Mouse (Mus musculus) liver, embryonic 15.5 days (tissue): Measurements from ENCODE around the gene Gdf1. TPM values are rescaled to one million over a fixed set of nuclear protein-coding genes. Genes with fewer than 3 reads are reported as not detected.

Experiments
- ATAC-seq: fragments of 200-750 bp; cut with Nextera tagmentation; 2 replicates; pipeline ENCODE4 v1.8.0; 2017; ENCODE audit warnings: moderate number of reproducible peaks, mild to moderate bottlenecking, moderate library complexity; ENCODE audit not compliant: insufficient read depth
- H3K27ac ChIP-seq: fragments of 300-500 bp; sonication (generic); replicated peaks from 2 replicates; pipeline ENCODE4 v1.5.1; 2015; ENCODE audit warnings: mild to moderate bottlenecking, inconsistent platforms
- H3K27me3 ChIP-seq: fragments of 300-500 bp; sonication (generic); 2 replicates; pipeline ENCODE4 v1.6.1; 2015; ENCODE audit warnings: mild to moderate bottlenecking, inconsistent platforms
- H3K36me3 ChIP-seq: fragments of 300-500 bp; sonication (generic); replicated peaks from 2 replicates; pipeline ENCODE4 v1.6.1; 2015; ENCODE audit warnings: moderate library complexity, mild to moderate bottlenecking, inconsistent platforms
- H3K4me1 ChIP-seq: fragments of 300-500 bp; sonication (generic); replicated peaks from 2 replicates; pipeline ENCODE4 v1.6.1; 2015; ENCODE audit warnings: inconsistent platforms
- H3K4me2 ChIP-seq: fragments of 300-500 bp; sonication (generic); 2 replicates; pipeline ENCODE4 v1.6.1; 2015; ENCODE audit warnings: moderate library complexity, mild to moderate bottlenecking, inconsistent platforms
- H3K4me3 ChIP-seq: fragments of 300-500 bp; sonication (generic); replicated peaks from 2 replicates; pipeline ENCODE4 v1.5.1; 2015; ENCODE audit warnings: mild to moderate bottlenecking, inconsistent platforms
- H3K9ac ChIP-seq: fragments of 300-500 bp; sonication (generic); 2 replicates; pipeline ENCODE4 v1.6.1; 2015; ENCODE audit warnings: moderate library complexity, mild to moderate bottlenecking, inconsistent platforms
- H3K9me3 ChIP-seq: fragments of 300-500 bp; sonication (generic); replicated peaks from 2 replicates; pipeline ENCODE4 v1.6.1; 2016; ENCODE audit warnings: inconsistent platforms
- WGBS: fragments of 180-500 bp; shearing (Covaris S2); methylation state at CpG from one replicate; pipeline ENCODE4 v1.1.7; 2015; ENCODE audit warnings: mixed read lengths; ENCODE audit not compliant: insufficient replicate concordance; 5-methylcytosine and 5-hydroxymethylcytosine counted together
- polyA plus RNA-seq: library from polyadenylated mRNA; unstranded; fragments of >200 nt; fragmentation: Nextera tagmentation; extraction: Ambion mirVana; gene quantifications from 2 replicates; pipeline ENCODE4 v1.2.1, GENCODE M21; 2015

The Gdf1 gene
- polyA plus RNA-seq, 1 experiment from 2014 or later = 0.10 TPM

DNA sequence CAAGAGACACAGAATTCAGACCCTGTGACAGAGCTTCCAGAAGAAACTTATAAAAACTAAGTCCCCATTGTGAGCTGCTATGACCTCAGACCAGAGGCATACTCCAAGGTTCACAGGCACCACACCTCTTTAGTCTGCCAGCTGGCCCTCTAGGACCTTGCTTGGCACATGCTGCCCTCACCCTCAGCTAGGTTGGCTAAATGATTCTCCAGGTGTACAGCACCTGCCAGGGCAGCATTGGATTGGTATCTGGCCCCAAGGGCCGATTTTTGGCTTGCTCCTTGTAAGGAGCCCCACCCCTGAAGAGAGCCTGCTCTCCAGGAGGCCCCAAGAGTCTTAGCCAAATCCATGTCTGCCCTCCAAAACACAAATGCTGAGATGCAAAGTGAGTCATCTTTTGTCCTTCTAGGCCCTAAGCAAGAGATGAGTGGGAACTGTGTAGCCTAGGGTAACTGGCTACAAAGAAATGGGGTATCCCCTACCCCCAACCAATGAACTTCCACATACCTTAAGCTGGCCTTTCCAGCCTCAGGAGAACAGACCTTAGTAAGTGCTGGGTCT, 18.3 kb downstream of the Gdf1 start:
- 0 out of 2 replicates have a peak overlapping the region, but pooled peaks have one; percentile 51 for H3K27ac ChIP-seq
- 0 out of 2 replicates have a peak overlapping the region, but pooled peaks have one; percentile 19 for H3K4me2 ChIP-seq
- no peak for ATAC-seq
- H3K9me3 ChIP-seq = no peaks in the 10 kb centered on the region
- peaks cover 85% of the 10 kb centered on the region for H3K4me1 ChIP-seq
- H3K36me3 ChIP-seq = peaks cover 70% of the 10 kb centered on the region
- no peaks in the 10 kb centered on the region for H3K27me3 ChIP-seq
- WGBS = 56% methylated on average over 1 of the region's 1 CpGs
- no peak overlapping the region for H3K4me3 ChIP-seq
- no peak overlapping the region for H3K9ac ChIP-seq

DNA sequence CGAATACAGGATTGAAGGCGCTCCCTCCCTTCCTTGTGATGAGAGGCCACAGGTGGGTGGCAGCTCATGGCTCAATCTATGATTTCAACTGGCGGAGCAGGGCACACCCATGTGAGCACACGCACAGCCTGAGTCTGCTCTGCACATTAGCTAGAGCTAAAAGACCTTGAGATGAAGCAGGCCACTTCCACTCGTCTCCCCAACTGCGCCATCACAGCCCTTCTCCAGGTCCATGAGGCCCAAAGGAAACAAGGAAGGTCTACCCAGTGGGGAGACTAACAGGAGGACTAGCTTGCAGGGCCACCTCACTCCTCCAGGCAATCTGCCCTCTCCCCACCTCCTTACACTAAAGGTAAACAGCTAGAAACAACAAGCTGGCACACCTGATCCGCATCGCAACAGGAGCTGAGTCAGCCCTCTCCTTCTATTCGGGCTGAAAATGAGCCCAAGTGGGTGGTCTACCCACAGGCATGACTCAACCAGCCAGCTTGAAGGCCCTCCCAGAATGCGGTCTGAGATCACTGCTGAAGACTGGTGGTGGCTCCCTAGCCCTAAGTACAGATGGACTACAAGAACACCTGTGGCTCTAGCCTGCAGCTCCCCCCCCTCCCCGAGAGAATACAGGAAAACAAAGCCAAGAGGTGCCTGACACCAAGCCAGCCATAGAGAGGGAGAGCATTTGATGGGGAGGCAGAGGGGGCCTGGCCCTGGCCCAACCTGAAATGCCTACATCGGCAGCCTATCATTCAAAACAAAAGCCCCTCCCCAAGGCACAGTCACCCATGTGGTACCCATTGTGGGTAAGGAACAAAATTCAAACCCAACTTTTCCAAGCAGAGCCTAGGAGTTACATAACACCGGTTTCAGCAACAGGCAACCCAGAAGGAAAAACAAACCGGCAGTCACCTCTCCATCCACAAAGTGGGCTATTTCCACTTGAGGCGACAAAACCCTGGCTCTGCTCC, 21.7 kb downstream of the Gdf1 start:
- no peaks in the 10 kb centered on the region for H3K27me3 ChIP-seq
- no peaks in the 10 kb centered on the region for H3K9me3 ChIP-seq
- H3K36me3 ChIP-seq = peaks cover 46% of the 10 kb centered on the region
- H3K4me3 ChIP-seq = peak overlapping the region; percentile 89
- 38% methylated on average over 15 of the region's 15 CpGs for WGBS
- peak overlapping the region; percentile 96 for H3K27ac ChIP-seq
- H3K4me1 ChIP-seq = peaks cover 90% of the 10 kb centered on the region
- peak overlapping the region; percentile 98 for H3K9ac ChIP-seq
- no peak for ATAC-seq
- peak overlapping the region; percentile 95 for H3K4me2 ChIP-seq

DNA sequence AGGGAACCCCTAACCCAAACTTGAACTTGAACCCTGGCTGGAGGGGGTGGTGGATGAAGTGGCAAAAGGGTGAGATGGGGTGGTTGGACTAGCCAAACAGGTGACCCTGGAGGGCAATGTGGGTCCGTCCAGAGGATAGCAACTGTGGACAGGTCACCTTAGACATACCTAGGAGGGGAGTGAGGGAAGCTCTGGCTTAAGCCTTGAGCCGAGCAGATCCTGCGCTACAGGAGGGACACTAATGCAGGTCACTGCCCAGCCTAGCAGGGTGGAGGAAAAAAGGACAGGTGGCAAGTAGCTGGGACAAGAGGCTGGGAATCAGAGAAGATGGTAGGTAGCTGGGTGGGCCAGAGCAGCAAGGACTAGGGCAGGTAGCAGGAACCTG, 22.4 kb downstream of the Gdf1 start:
- Histone ChIP-seq H3K9ac (peak overlapping the region; percentile 98), H3K4me1 (peaks cover 91% of the 10 kb centered on the region), H3K27me3 (no peaks in the 10 kb centered on the region), H3K4me3 (peak overlapping the region; percentile 89), H3K36me3 (peaks cover 39% of the 10 kb centered on the region), H3K9me3 (no peaks in the 10 kb centered on the region), H3K4me2 (peak overlapping the region; percentile 95), H3K27ac (peak overlapping the region; percentile 96)
- no peak for ATAC-seq
- WGBS = 14% methylated on average over 3 of the region's 3 CpGs

DNA sequence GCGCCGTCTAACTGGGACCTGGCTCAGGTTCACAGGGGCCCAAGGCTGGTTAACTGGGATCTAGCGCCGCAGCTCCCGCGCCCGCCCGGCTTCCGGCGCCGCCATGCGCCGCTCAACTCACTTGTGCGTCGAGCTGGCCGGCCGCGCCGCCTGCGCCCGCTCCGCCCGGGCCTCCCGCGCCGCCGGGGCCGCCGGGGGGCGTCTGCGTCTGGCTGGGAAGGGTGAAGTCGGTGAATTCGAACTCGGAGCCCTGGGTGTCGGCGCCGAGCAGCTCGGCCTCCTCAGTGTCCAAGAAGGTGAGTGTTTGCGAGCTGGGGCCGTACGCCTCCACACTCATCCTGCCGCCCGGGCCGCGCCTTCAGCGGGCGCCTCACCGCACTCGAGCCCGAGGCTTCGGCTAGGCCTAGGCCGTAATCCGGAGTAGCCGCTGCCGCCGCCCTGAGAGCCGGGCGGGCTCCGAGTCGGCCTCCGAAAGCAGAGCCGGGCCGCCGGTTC, 23.1 kb downstream of the Gdf1 start:
- Histone ChIP-seq H3K27ac (peak overlapping the region; percentile 96), H3K4me3 (peak overlapping the region; percentile 89), H3K9ac (peak overlapping the region; percentile 98), H3K36me3 (peaks cover 32% of the 10 kb centered on the region), H3K27me3 (no peaks in the 10 kb centered on the region), H3K4me2 (peak overlapping the region; percentile 95), H3K4me1 (peaks cover 91% of the 10 kb centered on the region), H3K9me3 (no peaks in the 10 kb centered on the region)
- peak; percentile 41 for ATAC-seq
- 0% methylated on average over 64 of the region's 64 CpGs for WGBS

DNA sequence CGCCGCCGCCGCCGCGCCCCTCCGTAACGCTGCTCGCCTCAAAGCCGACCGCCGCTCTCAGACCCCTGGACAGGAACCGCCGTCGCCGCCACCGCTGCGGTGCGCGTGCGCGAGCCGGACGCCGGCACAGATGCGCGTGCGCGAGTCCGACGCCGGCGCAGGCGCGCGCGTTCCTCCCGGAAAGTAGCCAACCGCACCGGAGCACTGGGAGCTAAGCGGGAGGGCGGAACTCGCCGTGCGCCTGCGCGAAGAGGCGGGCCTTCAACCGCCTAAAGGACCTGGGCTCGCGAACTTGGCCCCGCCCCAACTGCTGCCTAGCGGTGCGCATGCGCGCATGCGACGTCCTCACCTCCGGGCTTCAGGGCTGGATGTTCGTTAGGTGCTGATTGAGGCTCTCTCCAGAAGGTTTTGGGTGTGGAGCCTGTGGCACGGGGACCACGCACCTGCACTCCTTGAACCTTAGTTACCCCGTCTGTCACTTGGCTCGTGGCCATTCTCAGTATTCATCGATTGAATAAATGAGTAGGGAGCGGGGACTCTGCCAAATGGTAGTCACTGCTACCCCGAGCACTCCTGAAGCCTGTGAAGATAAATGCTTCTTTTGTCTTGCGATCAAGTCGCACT, 23.7 kb downstream of the Gdf1 start, which contains the start of gene Upf1:
Gene Upf1 (minus strand): TSS at position 85 of the 624 bp plus-strand sequence.
- peaks cover 91% of the 10 kb centered on the region for H3K4me1 ChIP-seq
- H3K27ac ChIP-seq = peak within 1 kb of the TSS; percentile 97
- H3K36me3 ChIP-seq = peaks cover 26% of the 10 kb centered on the region
- no peaks in the 10 kb centered on the region for H3K9me3 ChIP-seq
- under 1% methylated on average over 61 of the region's 69 CpGs for WGBS
- H3K4me2 ChIP-seq = peak within 1 kb of the TSS; percentile 95
- H3K27me3 ChIP-seq = no peaks in the 10 kb centered on the region
- H3K9ac ChIP-seq = peak within 1 kb of the TSS; percentile 98
- ATAC-seq = peak; percentile 83
- H3K4me3 ChIP-seq = peak within 1 kb of the TSS; percentile 89

DNA sequence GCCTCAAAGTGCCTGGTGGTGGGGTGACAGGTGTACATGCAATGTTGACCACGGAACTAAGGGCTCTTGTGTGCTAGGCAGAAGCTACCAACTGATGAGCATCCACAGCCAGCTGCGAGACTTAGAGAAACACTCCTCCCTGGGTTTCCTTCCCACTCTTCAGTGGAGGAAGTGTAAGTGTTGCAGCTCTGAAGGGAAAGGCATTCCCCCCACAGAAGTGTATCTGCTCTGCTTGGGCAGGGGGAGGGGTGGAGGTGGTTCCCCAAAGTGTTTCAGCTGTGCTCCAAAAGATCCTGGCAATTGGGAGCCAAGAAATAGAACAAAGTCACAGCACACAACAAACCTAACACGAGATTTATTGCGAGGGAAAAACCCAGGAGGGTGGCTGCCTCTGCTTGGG, 24.4 kb downstream of the Gdf1 start:
- no peaks in the 10 kb centered on the region for H3K9me3 ChIP-seq
- peak overlapping the region; percentile 63 for H3K9ac ChIP-seq
- peaks cover 19% of the 10 kb centered on the region for H3K36me3 ChIP-seq
- peak overlapping the region; percentile 82 for H3K4me2 ChIP-seq
- H3K4me1 ChIP-seq = peaks cover 88% of the 10 kb centered on the region
- H3K27me3 ChIP-seq = no peaks in the 10 kb centered on the region
- 42% methylated on average over 4 of the region's 4 CpGs for WGBS
- H3K4me3 ChIP-seq = peak overlapping the region; percentile 89
- peak overlapping the region; percentile 97 for H3K27ac ChIP-seq
- no peak for ATAC-seq

DNA sequence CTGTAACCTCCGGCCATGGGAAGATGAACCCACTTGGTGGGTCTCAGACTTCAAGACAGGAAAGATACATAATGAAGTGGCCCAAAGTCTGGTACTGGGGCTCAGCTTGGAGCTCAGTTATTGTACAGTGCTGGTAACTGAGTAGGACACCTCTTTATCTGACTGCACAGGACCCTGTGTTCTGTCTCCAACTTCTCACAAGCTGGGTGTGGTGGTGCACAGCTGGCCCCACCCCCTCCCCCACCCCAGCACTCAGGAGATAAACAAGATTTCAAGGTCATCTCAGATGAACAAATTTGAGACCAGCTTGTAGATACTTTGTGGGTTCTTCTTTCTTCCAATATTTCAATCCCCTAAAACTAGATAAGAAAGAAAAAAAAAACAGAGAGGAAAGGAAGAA, 26.5 kb downstream of the Gdf1 start:
- peak overlapping the region; percentile 27; the same call in 1 of the 2 replicates for H3K4me3 ChIP-seq
- H3K4me2 ChIP-seq = peak overlapping the region; percentile 67
- ATAC-seq = peak; percentile 74
- peak overlapping the region; percentile 15; the same call in 1 of the 2 replicates for H3K9ac ChIP-seq
- H3K27ac ChIP-seq = peak overlapping the region; percentile 94
- WGBS = 22% methylated on average over 1 of the region's 1 CpGs
- H3K9me3 ChIP-seq = no peaks in the 10 kb centered on the region
- no peaks in the 10 kb centered on the region for H3K27me3 ChIP-seq
- H3K4me1 ChIP-seq = peaks cover 66% of the 10 kb centered on the region
- H3K36me3 ChIP-seq = no peaks in the 10 kb centered on the region

DNA sequence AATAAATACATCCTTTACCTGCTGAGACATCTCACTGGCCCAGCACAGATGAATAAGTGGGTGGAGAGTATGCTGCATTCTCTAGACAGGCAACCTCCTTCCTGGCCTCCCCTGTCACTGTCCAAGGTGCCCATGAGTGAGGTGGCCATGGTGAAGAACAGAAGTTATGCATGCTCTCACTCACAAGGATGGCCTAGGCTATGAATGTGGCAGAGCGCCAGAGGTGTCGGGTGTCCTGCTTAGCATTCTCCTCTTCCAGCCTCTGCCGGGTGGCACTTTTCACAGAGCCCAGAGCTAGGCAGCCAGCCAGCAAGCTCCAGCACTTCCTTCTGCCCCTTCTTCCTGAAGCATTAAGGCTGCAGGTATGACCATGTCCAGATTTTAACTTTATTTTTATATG, 29.8 kb downstream of the Gdf1 start:
- Histone ChIP-seq H3K9ac (no peak overlapping the region), H3K27ac (no peak overlapping the region), H3K4me2 (no peak overlapping the region), H3K4me3 (no peak overlapping the region), H3K36me3 (no peaks in the 10 kb centered on the region), H3K9me3 (no peaks in the 10 kb centered on the region), H3K4me1 (peaks cover 50% of the 10 kb centered on the region), H3K27me3 (0 out of 2 replicates have a peak, but pooled peaks cover 3% of the 10 kb centered on the region)
- no peak for ATAC-seq
- 84% methylated on average over 3 of the region's 3 CpGs for WGBS

DNA sequence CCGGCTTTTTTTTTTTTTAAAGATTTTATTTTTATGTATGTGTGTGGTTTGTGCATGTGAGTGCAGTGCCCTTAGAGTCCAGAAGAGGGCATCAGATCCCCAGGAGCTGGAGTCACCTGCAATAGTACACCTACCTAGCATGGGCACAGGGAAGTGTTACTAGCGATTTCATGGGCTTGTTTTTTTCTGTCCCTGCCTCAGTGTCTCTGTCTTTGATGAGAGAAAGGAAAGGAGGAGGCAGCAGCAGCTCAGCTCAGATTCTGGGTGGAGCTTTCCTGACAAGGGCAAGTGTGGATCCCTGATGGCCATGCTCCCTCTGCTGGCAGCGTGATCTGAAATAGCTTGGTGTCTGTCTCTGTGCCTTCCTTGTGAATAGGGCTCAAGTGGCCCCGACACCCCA, 31.2 kb downstream of the Gdf1 start:
- H3K27me3 ChIP-seq = 0 out of 2 replicates have a peak, but pooled peaks cover 3% of the 10 kb centered on the region
- no peak overlapping the region for H3K9ac ChIP-seq
- no peak overlapping the region for H3K4me2 ChIP-seq
- ATAC-seq = no peak
- no peaks in the 10 kb centered on the region for H3K36me3 ChIP-seq
- H3K4me3 ChIP-seq = no peak overlapping the region
- H3K4me1 ChIP-seq = peaks cover 37% of the 10 kb centered on the region
- H3K27ac ChIP-seq = no peak overlapping the region
- 43% methylated on average over 4 of the region's 4 CpGs for WGBS
- no peaks in the 10 kb centered on the region for H3K9me3 ChIP-seq

DNA sequence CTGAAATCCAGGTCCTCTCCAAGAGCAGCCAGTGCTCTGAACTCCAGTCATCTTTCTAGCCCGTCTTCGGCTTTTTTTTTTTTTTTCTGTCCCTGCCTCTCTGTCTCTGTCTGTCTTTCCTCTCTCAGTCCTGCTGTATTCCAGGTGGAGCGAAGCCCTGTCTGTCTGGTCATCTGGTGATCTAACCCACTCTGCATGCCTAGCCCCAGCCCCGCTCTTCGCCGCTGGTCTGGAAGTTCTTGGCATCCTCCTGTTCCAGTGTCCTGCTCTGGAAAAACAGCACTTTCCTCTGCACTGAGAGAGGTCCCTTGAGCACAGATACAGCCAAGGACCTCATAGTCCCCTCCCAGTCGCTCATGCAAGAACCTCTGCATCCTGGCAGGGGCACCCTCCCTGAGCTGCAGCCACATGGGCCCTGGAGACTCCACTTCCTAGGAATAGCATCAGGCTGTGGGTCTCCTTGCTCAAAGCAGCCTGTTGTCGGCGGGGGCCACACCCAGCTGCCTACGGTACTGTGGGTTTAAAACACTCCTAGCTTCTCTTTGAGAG, 31.9 kb downstream of the Gdf1 start:
- H3K27me3 ChIP-seq = 0 out of 2 replicates have a peak, but pooled peaks cover 3% of the 10 kb centered on the region
- no peaks in the 10 kb centered on the region for H3K36me3 ChIP-seq
- peaks cover 35% of the 10 kb centered on the region for H3K4me1 ChIP-seq
- WGBS = 68% methylated on average over 10 of the region's 10 CpGs
- H3K27ac ChIP-seq = no peak overlapping the region
- ATAC-seq = no peak
- H3K9me3 ChIP-seq = no peaks in the 10 kb centered on the region
- H3K9ac ChIP-seq = no peak overlapping the region
- no peak overlapping the region for H3K4me2 ChIP-seq
- no peak overlapping the region for H3K4me3 ChIP-seq
